Comparison of ENCODE assay signal across 8 mouse cellular contexts in the genomic region with DNA sequence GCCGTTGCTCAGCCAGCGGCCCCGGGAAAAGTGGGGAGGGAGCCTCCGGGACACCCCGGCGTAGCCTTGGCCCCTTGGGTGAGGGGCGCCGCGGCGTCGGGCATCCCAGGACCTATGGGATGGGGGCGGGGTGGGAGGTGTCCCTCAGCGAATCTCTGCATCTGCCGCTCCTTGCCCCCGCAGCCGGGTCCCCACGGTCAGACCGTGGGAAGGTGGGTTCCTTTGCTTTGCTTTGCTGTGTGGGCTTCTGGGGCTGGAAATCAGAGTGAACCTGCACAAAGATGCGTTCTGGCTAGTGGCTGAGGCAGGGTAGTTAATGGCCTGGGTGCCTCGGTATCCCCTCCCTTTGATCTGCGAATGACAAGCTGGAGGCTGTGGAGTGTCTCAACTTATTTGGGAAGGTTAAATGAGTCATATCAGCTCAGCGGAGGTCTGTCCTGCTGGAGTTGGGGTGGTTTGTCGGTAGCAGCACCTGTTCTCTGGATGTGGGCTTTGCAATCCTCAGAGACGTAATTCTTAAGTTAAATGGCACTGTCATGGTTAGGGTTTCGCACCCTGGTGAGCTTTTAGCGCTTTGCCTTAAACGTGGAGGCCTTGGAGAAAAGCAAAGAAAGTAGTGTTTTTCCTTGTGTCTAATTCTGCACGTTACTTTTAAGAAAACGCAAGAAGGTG. TPM values are rescaled to one million over a fixed set of nuclear protein-coding genes. Genes with fewer than 3 reads are reported as not detected.
A peak's percentile ranks its signal among the peaks of the same experiment; 100 is the strongest.
DNase-seq lines count a peak whose midpoint lies in the region; ATAC-seq and TF ChIP-seq lines count a peak whose summit lies in the region.

No protein-coding gene starts in this region.

- TF ChIP-seq POLR2A in testis, adult 2 months (IDR thresholded peaks at IDR 0.05; ENCODE audit: control insufficient read depth, low read depth, low read length): 0 out of 2 replicates have a peak, but pooled peaks have one; percentile 22

- peak overlapping the region; percentile 87 for H3K4me3 ChIP-seq in testis, adult 2 months (ENCODE audit: control insufficient read depth, low read depth, low read length)
- peak overlapping the region; percentile 81 for H3K4me3 ChIP-seq in forebrain, embryonic 13.5 days
- peak overlapping the region; percentile 75 for H3K4me3 ChIP-seq in kidney, embryonic 14.5 days (ENCODE audit: low read length)
- H3K4me3 ChIP-seq in macrophage (ENCODE audit: inconsistent target): peak overlapping the region; percentile 39

- peak overlapping the region; percentile 94 for H3K9ac ChIP-seq in forebrain, embryonic 13.5 days
- peak overlapping the region; percentile 86 for H3K9ac ChIP-seq in kidney, embryonic 14.5 days (ENCODE audit: low read depth, low read length)

- H3K27ac ChIP-seq in testis, adult 2 months (ENCODE audit: control insufficient read depth, insufficient read depth, low read depth, low read length): peak overlapping the region; percentile 89
- H3K27ac ChIP-seq in forebrain, embryonic 13.5 days: peak overlapping the region; percentile 97
- peak overlapping the region; percentile 80; the same call in 1 of the 2 replicates for H3K27ac ChIP-seq in kidney, embryonic 14.5 days (ENCODE audit: low read depth, low read length)
- no peak overlapping the region for H3K27ac ChIP-seq in macrophage

- no peaks in the 10 kb centered on the region for H3K36me3 ChIP-seq in testis, adult 2 months (ENCODE audit: control insufficient read depth, insufficient read depth, low read length)
- no peaks in the 10 kb centered on the region for H3K36me3 ChIP-seq in forebrain, embryonic 13.5 days (ENCODE audit: poor library complexity, severe bottlenecking)
- no peaks in the 10 kb centered on the region for H3K36me3 ChIP-seq in kidney, embryonic 14.5 days (ENCODE audit: control insufficient read depth, insufficient read depth, low read length)
- H3K36me3 ChIP-seq in macrophage (ENCODE audit: inconsistent target): no peaks in the 10 kb centered on the region

- H3K27me3 ChIP-seq in testis, adult 2 months (ENCODE audit: control insufficient read depth, insufficient read depth, low read length): no peaks in the 10 kb centered on the region
- H3K27me3 ChIP-seq in forebrain, embryonic 13.5 days: no peaks in the 10 kb centered on the region
- H3K27me3 ChIP-seq in kidney, embryonic 14.5 days (ENCODE audit: control insufficient read depth, insufficient read depth, low read length): no peaks in the 10 kb centered on the region

- peak; percentile 6; the same call in 1 of the 2 replicates for ATAC-seq in cerebellum, adult (ENCODE audit: insufficient number of reproducible peaks, low FRiP score, low TSS enrichment)
- no peak for ATAC-seq in forebrain, embryonic 13.5 days
- ATAC-seq in kidney, embryonic 14.5 days (ENCODE audit: low FRiP score, low TSS enrichment): peak; percentile 4; the same call in 1 of the 2 replicates

- TF ChIP-seq CTCF in testis, adult 2 months (IDR thresholded peaks at IDR 0.05; ENCODE audit: control insufficient read depth, insufficient read depth, insufficient replicate concordance, low read depth, low read length): no peak

- peak overlapping the region; percentile 82 for H3K4me2 ChIP-seq in forebrain, embryonic 13.5 days
- peak overlapping the region; percentile 83 for H3K4me2 ChIP-seq in kidney, embryonic 14.5 days (replicated peaks; ENCODE audit: low read depth, low read length)

- WGBS in forebrain, embryonic 13.5 days: under 1% methylated on average over 29 of the region's 29 CpGs
- under 1% methylated on average over 26 of the region's 29 CpGs for WGBS in kidney, embryonic 14.5 days
- WGBS in macrophage (ENCODE audit: missing documents): 2% methylated on average over 27 of the region's 29 CpGs

- H3K79me2 ChIP-seq in macrophage (ENCODE audit: inconsistent target): peaks cover 33% of the 10 kb centered on the region; the same call in 1 of the 2 replicates

- no peaks in the 10 kb centered on the region for H3K4me1 ChIP-seq in testis, adult 2 months (ENCODE audit: control insufficient read depth, insufficient read depth, low read length)
- peaks cover 14% of the 10 kb centered on the region; the same call in 1 of the 2 replicates for H3K4me1 ChIP-seq in forebrain, embryonic 13.5 days
- 0 out of 2 replicates have a peak, but pooled peaks cover 4% of the 10 kb centered on the region for H3K4me1 ChIP-seq in kidney, embryonic 14.5 days (ENCODE audit: control insufficient read depth, insufficient read depth, low read length)

- H3K9me3 ChIP-seq in forebrain, embryonic 13.5 days (replicated peaks): no peaks in the 10 kb centered on the region
- H3K9me3 ChIP-seq in kidney, embryonic 14.5 days (ENCODE audit: control insufficient read depth, low read length): no peaks in the 10 kb centered on the region

- DNase-seq in cerebellum, adult 8-10 months: no peak
- no peak for DNase-seq in testis, postnatal 14 days (ENCODE audit: low spot score)
- no peak for DNase-seq in gastrocnemius, postnatal 4 days (ENCODE audit: low spot score in 2 of 2)

RNA-seq across cellular contexts. Expression of gene Fut8, which starts 1.6 kb away (rescaled TPM):
- 12.3 and 16.2 TPM in 2 replicates for polyA plus RNA-seq in testis, adult 2 months (2012; rRNA removed)
- polyA plus RNA-seq in forebrain, embryonic 13.5 days (2015; fragmentation: Nextera tagmentation; extraction: Ambion mirVana): 27.7 and 30.3 TPM in 2 replicates
- polyA plus RNA-seq in kidney, embryonic 14.5 days (2014; fragmentation: Nextera tagmentation; extraction: Ambion mirVana): 17.2 and 25.7 TPM in 2 replicates
- 100 to 1,000 TPM in 2 of 26 experiments, 10 to 100 TPM in 24; 29.7 to 145 (median 56.4) TPM for total RNA-seq in macrophage (2018; cell fraction: chromatin; rRNA removed)
- 10 to 100 TPM; 21.3 to 39.9 (median 28.7) TPM for total RNA-seq in macrophage (2018; cell fraction: cytosol; rRNA removed)
- total RNA-seq in macrophage (2018; cell fraction: nucleus; rRNA removed): 100 to 1,000 TPM in 1 of 26 experiments, 10 to 100 TPM in 25; 32.8 to 106 (median 48.6) TPM
- 19.2 to 29.5 TPM (median 21.0 TPM) in 3 replicates for polyA plus RNA-seq in macrophage (2018)
- total RNA-seq in gastrocnemius, postnatal 4 days (2021): 10 to 100 TPM; 29.8 to 30.9 TPM
